Mouse (Mus musculus): ENCODE measurements around the gene Cwf19l1. TPM values are rescaled to one million over a fixed set of nuclear protein-coding genes. Genes with fewer than 3 reads are reported as not detected.
A peak's percentile ranks its signal among the peaks of the same experiment; 100 is the strongest.
"Not testable (repeated sequence)": the region's sequence is repeated elsewhere in the genome, so short reads cannot be mapped to it uniquely, and the experiment has no call there.

The Cwf19l1 gene
- polyA plus RNA-seq, 1 experiment, result 9.9 TPM

- Histone ChIP-seq H3K36me3 (ENCODE audit: control insufficient read depth, insufficient read depth, low read length) (peaks cover 3% of the 10 kb centered on the region), H3K27ac (ENCODE audit: insufficient read depth, low read depth, low read length) (no peak overlapping the region), H3K4me1 (ENCODE audit: control insufficient read depth, insufficient read depth, low read length) (no peaks in the 10 kb centered on the region; the same call in 1 of the 2 replicates), H3K4me3 (ENCODE audit: insufficient read depth, low read depth, low read length) (no peak overlapping the region), H3K27me3 (replicated peaks; ENCODE audit: control insufficient read depth, insufficient read depth, low read length) (no peaks in the 10 kb centered on the region)
- peak; percentile 14 for DNase-seq
- TF ChIP-seq POLR2A (IDR thresholded peaks at IDR 0.05; ENCODE audit: low read depth, low read length), result no peak
- 86% methylated on average over 9 of the region's 9 CpGs for WGBS
Observed at GRCm38 (mm10) chr19:44144366-44144765, 8.7 kb upstream of the Cwf19l1 start.

DNA sequence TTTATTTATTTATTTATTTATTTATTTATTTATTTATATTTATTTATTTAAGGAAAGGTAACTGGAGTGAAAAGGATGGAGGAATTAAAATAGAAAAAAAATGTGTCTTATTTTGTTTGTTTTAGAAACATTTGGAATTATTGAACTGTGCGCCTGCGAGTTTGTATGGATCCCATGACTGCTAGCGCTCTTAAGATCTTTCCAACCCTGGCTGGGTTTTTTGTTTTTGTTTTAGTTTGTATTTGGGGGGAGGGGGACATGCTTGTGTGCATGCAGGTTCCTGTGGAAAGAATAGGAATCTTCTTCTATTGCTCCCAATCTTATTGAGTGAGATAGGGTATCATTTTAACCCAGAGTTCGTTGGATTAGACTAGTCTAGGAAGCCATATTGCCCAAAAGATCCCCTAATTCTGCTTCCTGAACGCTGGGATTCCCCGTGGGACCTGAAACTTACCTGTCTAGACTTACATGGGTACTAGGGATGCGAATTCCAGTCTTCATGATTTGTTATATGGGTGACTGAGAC, 347 bp upstream of the Cwf19l1 start:
- peaks cover 5% of the 10 kb centered on the region for H3K4me1 ChIP-seq (ENCODE audit: control insufficient read depth, insufficient read depth, low read length)
- peak overlapping the region; percentile 28; the same call in 1 of the 2 replicates for H3K4me3 ChIP-seq (ENCODE audit: insufficient read depth, low read depth, low read length)
- TF ChIP-seq POLR2A (IDR thresholded peaks at IDR 0.05; ENCODE audit: low read depth, low read length) (no peak), CTCF (conservative IDR thresholded peaks at IDR 0.05; ENCODE audit: insufficient read depth, insufficient read length, low read depth, low read length) (no peak)
- no peak overlapping the region for H3K27ac ChIP-seq (ENCODE audit: insufficient read depth, low read depth, low read length)
- 23% methylated on average over 7 of the region's 7 CpGs for WGBS
- DNase-seq, result peak; percentile 9
- no peaks in the 10 kb centered on the region; the same call in none of the 2 replicates for H3K36me3 ChIP-seq (ENCODE audit: control insufficient read depth, insufficient read depth, low read length)
- H3K27me3 ChIP-seq (replicated peaks; ENCODE audit: control insufficient read depth, insufficient read depth, low read length), result no peaks in the 10 kb centered on the region

DNA sequence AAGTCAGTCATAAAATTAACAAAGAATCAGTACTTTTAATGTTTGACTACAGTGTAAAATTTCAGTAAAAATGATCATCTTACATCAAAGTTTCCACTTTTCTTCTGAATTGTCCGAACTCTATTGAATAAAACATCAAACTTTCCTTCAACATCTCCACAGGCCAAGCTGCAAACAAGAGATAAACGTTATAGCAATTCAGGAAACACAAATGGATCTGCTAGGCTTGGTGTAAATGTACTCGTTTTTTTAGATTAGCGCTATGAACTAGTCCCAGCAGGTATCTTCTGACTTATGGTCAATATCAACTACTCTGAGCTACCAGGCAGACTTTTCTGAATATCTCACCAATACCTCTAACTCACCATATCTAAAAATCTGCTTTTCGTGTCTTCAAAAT, 2.8 kb downstream of the Cwf19l1 start:
- no peaks in the 10 kb centered on the region; the same call in none of the 2 replicates for H3K36me3 ChIP-seq (ENCODE audit: control insufficient read depth, insufficient read depth, low read length)
- H3K4me1 ChIP-seq (ENCODE audit: control insufficient read depth, insufficient read depth, low read length), result peaks cover 5% of the 10 kb centered on the region
- H3K27me3 ChIP-seq (replicated peaks; ENCODE audit: control insufficient read depth, insufficient read depth, low read length), result no peaks in the 10 kb centered on the region
- WGBS, result 88% methylated on average over 5 of the region's 5 CpGs
- DNase-seq, result no peak
- no peak overlapping the region for H3K4me3 ChIP-seq (ENCODE audit: insufficient read depth, low read depth, low read length)
- no peak for TF ChIP-seq POLR2A (IDR thresholded peaks at IDR 0.05; ENCODE audit: low read depth, low read length)
- no peak for TF ChIP-seq CTCF (conservative IDR thresholded peaks at IDR 0.05; ENCODE audit: insufficient read depth, insufficient read length, low read depth, low read length)
- no peak overlapping the region for H3K27ac ChIP-seq (ENCODE audit: insufficient read depth, low read depth, low read length)

GRCm38 (mm10) chr19:44128560-44128959, 7.1 kb downstream of the Cwf19l1 start:
- TF ChIP-seq CTCF (conservative IDR thresholded peaks at IDR 0.05; ENCODE audit: insufficient read depth, insufficient read length, low read depth, low read length), result no peak
- Histone ChIP-seq H3K27ac (ENCODE audit: insufficient read depth, low read depth, low read length) (no peak overlapping the region), H3K4me3 (ENCODE audit: insufficient read depth, low read depth, low read length) (no peak overlapping the region), H3K4me1 (ENCODE audit: control insufficient read depth, insufficient read depth, low read length) (no peaks in the 10 kb centered on the region), H3K36me3 (ENCODE audit: control insufficient read depth, insufficient read depth, low read length) (no peaks in the 10 kb centered on the region; the same call in none of the 2 replicates), H3K27me3 (replicated peaks; ENCODE audit: control insufficient read depth, insufficient read depth, low read length) (no peaks in the 10 kb centered on the region)
- no peak for DNase-seq
- WGBS, result 84% methylated on average over 2 of the region's 2 CpGs

DNA sequence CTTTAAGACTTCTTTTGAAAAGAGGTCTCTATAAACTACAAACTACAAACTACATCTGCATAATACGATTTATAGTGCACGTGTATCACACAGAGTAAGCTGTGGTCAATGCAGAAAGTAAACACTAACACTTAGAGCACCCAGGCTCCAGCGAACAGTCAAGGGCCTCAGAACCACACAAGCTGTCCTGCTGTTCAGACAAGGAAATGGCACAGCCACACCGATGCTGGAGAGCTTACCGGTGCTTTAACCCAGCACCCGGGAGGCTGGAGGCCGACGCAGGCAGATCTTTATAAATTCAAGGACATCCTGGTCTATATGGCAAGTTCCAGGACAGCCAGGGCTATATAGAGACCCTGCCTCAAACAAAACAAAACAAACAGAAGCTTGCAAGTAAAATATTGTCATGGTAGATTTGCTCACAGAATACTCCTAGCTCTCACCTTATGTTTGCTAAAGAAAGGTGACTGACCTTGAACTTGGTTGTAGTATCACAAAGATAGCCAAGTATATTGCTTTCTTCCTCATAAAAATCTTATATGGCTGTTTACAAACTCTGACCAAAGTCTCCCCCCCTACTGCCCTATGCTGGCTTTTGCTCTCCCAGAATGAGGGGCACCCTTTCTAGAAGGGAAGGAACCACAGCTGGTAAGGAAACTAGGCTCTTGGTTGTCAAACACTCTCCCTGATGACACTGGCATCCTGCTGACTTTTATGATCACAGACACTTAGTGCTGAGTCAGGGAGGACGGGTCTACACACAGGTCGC, 7.8 kb downstream of the Cwf19l1 start:
- Histone ChIP-seq H3K4me3 (ENCODE audit: insufficient read depth, low read depth, low read length) (no peak overlapping the region), H3K27me3 (replicated peaks; ENCODE audit: control insufficient read depth, insufficient read depth, low read length) (no peaks in the 10 kb centered on the region), H3K27ac (ENCODE audit: insufficient read depth, low read depth, low read length) (no peak overlapping the region), H3K4me1 (ENCODE audit: control insufficient read depth, insufficient read depth, low read length) (no peaks in the 10 kb centered on the region), H3K36me3 (ENCODE audit: control insufficient read depth, insufficient read depth, low read length) (peaks cover 2% of the 10 kb centered on the region)
- DNase-seq, result no peak
- 92% methylated on average over 10 of the region's 10 CpGs for WGBS
- TF ChIP-seq POLR2A (IDR thresholded peaks at IDR 0.05; ENCODE audit: low read depth, low read length) (no peak), CTCF (conservative IDR thresholded peaks at IDR 0.05; ENCODE audit: insufficient read depth, insufficient read length, low read depth, low read length) (no peak)

DNA sequence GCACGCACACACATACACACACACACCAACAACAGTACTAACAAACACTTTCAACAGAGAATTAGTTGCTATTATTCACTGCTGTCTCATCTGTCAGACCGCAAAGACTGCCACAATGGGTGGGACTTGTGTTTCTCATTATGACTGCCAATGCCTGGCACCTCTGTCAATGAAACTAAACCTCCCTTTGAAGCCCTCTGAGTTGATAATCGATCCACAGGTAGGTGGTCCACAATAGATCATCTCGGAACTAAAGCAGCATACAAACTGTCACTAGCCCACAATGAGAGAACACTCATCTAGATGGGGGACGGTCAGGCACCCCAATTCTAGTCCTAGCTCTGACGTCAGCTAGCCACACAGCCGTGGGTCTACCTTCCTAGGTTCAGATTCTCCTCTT, 14.5 kb downstream of the Cwf19l1 start:
- Histone ChIP-seq H3K27me3 (replicated peaks; ENCODE audit: control insufficient read depth, insufficient read depth, low read length) (no peaks in the 10 kb centered on the region), H3K27ac (ENCODE audit: insufficient read depth, low read depth, low read length) (no peak overlapping the region), H3K4me1 (ENCODE audit: control insufficient read depth, insufficient read depth, low read length) (no peaks in the 10 kb centered on the region), H3K36me3 (ENCODE audit: control insufficient read depth, insufficient read depth, low read length) (peaks cover 2% of the 10 kb centered on the region), H3K4me3 (ENCODE audit: insufficient read depth, low read depth, low read length) (no peak overlapping the region)
- TF ChIP-seq POLR2A (IDR thresholded peaks at IDR 0.05; ENCODE audit: low read depth, low read length) (no peak), CTCF (conservative IDR thresholded peaks at IDR 0.05; ENCODE audit: insufficient read depth, insufficient read length, low read depth, low read length) (no peak)
- 91% methylated on average over 7 of the region's 7 CpGs for WGBS
- no peak for DNase-seq

- H3K27me3 ChIP-seq (replicated peaks; ENCODE audit: control insufficient read depth, insufficient read depth, low read length); DNase-seq; H3K36me3 ChIP-seq (ENCODE audit: control insufficient read depth, insufficient read depth, low read length); H3K27ac ChIP-seq (ENCODE audit: insufficient read depth, low read depth, low read length); H3K4me1 ChIP-seq (ENCODE audit: control insufficient read depth, insufficient read depth, low read length); H3K4me3 ChIP-seq (ENCODE audit: insufficient read depth, low read depth, low read length): not testable (repeated sequence)
- whole genome bisulfite sequencing, result 90% methylated on average over 9 of the region's 9 CpGs
Observed at GRCm38 (mm10) chr19:44120686-44121085, 15.0 kb downstream of the Cwf19l1 start.

Measured in kidney, adult 2 months (tissue).